Comparison of ENCODE assay signal across 20 mouse cellular contexts in genomic region chr5:100652327-100652726, GRCm38 (mm10).
"Had no signal": no experiment of that assay in that cellular context is flagged by ENCODE, and none has a peak within 500 bp of the region (broad histone marks: within the 10 kb centered on the region; RNA-seq: fewer than 3 reads in every experiment).

No protein-coding gene starts in this region.

- H3K4me1 ChIP-seq: midbrain, embryonic 12.5 days; neural tube, embryonic 13.5 days; neural tube, embryonic 15.5 days had no signal

- H3K4me2 ChIP-seq: liver, embryonic 11.5 days; liver, embryonic 13.5 days; liver, embryonic 15.5 days; lung, embryonic 14.5 days; midbrain, embryonic 12.5 days; neural tube, embryonic 13.5 days; neural tube, embryonic 15.5 days had no signal

- H3K27ac ChIP-seq: liver, embryonic 13.5 days; liver, embryonic 15.5 days; midbrain, embryonic 10.5 days; midbrain, embryonic 12.5 days; neural tube, embryonic 13.5 days; neural tube, embryonic 15.5 days had no signal

- H3K4me3 ChIP-seq: liver, embryonic 13.5 days; liver, embryonic 15.5 days; midbrain, embryonic 10.5 days; midbrain, embryonic 12.5 days; myocyte; neural tube, embryonic 13.5 days; neural tube, embryonic 15.5 days had no signal

- ATAC-seq: liver, postnatal 0 days; midbrain, embryonic 16.5 days had no signal

- H3K9me3 ChIP-seq: liver, embryonic 13.5 days; liver, embryonic 15.5 days; midbrain, embryonic 10.5 days; midbrain, embryonic 12.5 days; neural tube, embryonic 13.5 days; neural tube, embryonic 15.5 days had no signal

- H3K9ac ChIP-seq: liver, embryonic 13.5 days; liver, embryonic 15.5 days; liver, postnatal 0 days; lung, embryonic 14.5 days; midbrain, embryonic 12.5 days; neural tube, embryonic 13.5 days; neural tube, embryonic 15.5 days had no signal

- H3K27me3 ChIP-seq: liver, embryonic 13.5 days; liver, embryonic 15.5 days; midbrain, embryonic 12.5 days; neural tube, embryonic 13.5 days; neural tube, embryonic 15.5 days had no signal

- DNase-seq: liver, embryonic 13.5 days; liver, postnatal 0 days; lung, embryonic 14.5 days; midbrain, embryonic 14.5 days; retina, postnatal 1 day; right cerebral cortex, adult 18-20 months; right cerebral cortex, postnatal 25 days; right cerebral cortex, postnatal 4 days; spleen, adult 18-20 months; thymus, adult 18-20 months; thymus, postnatal 14 days; thymus, postnatal 36 days had no signal
